Mouse (Mus musculus) kidney, adult 2 months (tissue): Measurements from ENCODE around the gene Ift57.

ENCODE experiments used
- CTCF ChIP-seq: fragments of 200-500 bp; conservative IDR thresholded peaks from 2 replicates; pipeline ENCODE4 v1.5.1; 2011; ENCODE audit warnings: low read depth, mild to moderate bottlenecking, control low read depth, low read length, moderate library complexity, mixed read lengths; ENCODE audit not compliant: insufficient read depth, insufficient read length
- POLR2A ChIP-seq: fragments of 200-500 bp; IDR thresholded peaks from one replicate; pipeline ENCODE4 v1.6.1; 2011; ENCODE audit warnings: low read depth, low read length, control low read depth

DNA sequence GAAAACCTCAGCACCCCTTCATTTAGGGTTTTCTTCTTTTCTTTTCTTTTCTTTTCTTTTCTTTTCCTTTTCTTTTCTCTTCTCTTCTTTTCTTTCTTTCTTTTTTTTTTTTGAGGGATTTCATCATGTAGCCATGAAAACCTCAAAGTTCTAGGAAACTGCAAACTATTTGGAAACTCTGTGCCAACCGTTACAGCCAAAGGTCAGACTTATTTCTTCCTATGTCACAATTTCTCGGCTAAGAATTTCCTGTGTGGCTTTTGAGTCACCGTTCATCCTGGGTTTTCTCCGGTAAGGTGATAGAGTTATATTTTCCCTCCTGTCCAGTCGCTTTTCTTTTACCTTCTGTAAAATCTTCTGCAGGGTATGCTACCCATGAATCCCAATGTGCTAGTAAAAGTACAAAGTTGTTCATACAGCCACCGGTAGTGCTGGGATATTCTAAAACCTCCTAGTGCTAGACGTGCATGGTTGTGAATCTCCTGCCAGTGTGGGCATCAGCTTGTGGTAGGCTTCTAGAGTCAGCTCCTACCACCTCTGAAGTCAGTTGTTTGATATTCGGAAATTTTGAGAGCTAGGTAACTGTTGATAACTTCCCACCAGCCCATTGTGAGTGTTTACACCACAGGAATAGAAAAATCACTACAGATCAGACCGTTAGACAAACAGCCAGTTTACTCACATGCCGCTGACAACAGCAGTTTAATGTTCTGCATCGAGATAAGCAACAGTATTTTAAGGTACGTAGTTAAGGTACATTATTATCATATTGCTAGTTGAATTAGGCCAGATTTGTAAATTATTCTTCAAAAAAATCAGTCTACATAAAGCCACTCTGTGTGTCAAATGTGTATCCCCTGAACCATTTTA lies 71.5 kb downstream of the Ift57 start:
- TF ChIP-seq POLR2A (no peak), CTCF (no peak)
